Comparison of ENCODE assay signal across 8 mouse cellular contexts in genomic region chr8:69974806-69975205, GRCm38 (mm10). TPM values are rescaled to one million over a fixed set of nuclear protein-coding genes. Genes with fewer than 3 reads are reported as not detected.
DNase-seq lines count a peak whose midpoint lies in the region; ATAC-seq and TF ChIP-seq lines count a peak whose summit lies in the region.

No protein-coding gene starts in this region.

- peaks cover 10 to 38% of the 10 kb centered on the region in 2 experiments for H3K4me1 ChIP-seq in heart, embryonic 14.5 days (ENCODE audit: control insufficient read depth in 2 of 2, insufficient read depth in 2 of 2, low read length in 2 of 2)
- H3K4me1 ChIP-seq in ES-Bruce4 (ENCODE audit: control insufficient read depth, insufficient read depth, low read length) = peaks cover 7% of the 10 kb centered on the region
- peaks cover 45% of the 10 kb centered on the region for H3K4me1 ChIP-seq in hindbrain, embryonic 10.5 days (replicated peaks)
- peaks cover 39% of the 10 kb centered on the region for H3K4me1 ChIP-seq in liver, postnatal 0 days (ENCODE audit: insufficient read depth)

- peak overlapping the region; percentile 90 for H3K4me2 ChIP-seq in heart, embryonic 14.5 days (ENCODE audit: low read length)
- peak overlapping the region; percentile 95 for H3K4me2 ChIP-seq in liver, postnatal 0 days (ENCODE audit: low read depth, low read length)

- no peak for TF ChIP-seq CTCF in ES-Bruce4 (IDR thresholded peaks at IDR 0.05; ENCODE audit: low read depth, low read length)
- no peak for TF ChIP-seq CTCF in liver, postnatal 0 days (IDR thresholded peaks at IDR 0.05; ENCODE audit: low read depth)

- no peak for ATAC-seq in heart, embryonic 14.5 days (ENCODE audit: insufficient number of reproducible peaks, insufficient read depth, low FRiP score, low read depth)
- ATAC-seq in liver, postnatal 0 days = no peak

- TF ChIP-seq POLR2A in ES-Bruce4 (IDR thresholded peaks at IDR 0.05; ENCODE audit: insufficient read depth, low read length) = no peak

- no peaks in the 10 kb centered on the region for H3K9me3 ChIP-seq in heart, embryonic 14.5 days (ENCODE audit: control insufficient read depth, low read length)
- H3K9me3 ChIP-seq in ES-Bruce4 (replicated peaks; ENCODE audit: control insufficient read depth, insufficient read depth, low read length, poor library complexity, severe bottlenecking) = no peaks in the 10 kb centered on the region
- H3K9me3 ChIP-seq in hindbrain, embryonic 10.5 days = no peaks in the 10 kb centered on the region
- H3K9me3 ChIP-seq in liver, postnatal 0 days (ENCODE audit: low read length) = no peaks in the 10 kb centered on the region

- intact Hi-C loops in heart, postnatal 36 days (cut with DNase I) = loop anchor here (1.0 kb wide), 2 partner anchors 20 to 55 kb away; no protein-coding TSS in a partner anchor

- no peaks in the 10 kb centered on the region for H3K36me3 ChIP-seq in heart, embryonic 14.5 days (ENCODE audit: control insufficient read depth, insufficient read depth, low read length)
- H3K36me3 ChIP-seq in ES-Bruce4 (ENCODE audit: control insufficient read depth, insufficient read depth, low read length, poor library complexity, severe bottlenecking) = peaks cover 19% of the 10 kb centered on the region; the same call in 1 of the 2 replicates
- H3K36me3 ChIP-seq in hindbrain, embryonic 10.5 days = peaks cover 4% of the 10 kb centered on the region
- no peaks in the 10 kb centered on the region for H3K36me3 ChIP-seq in liver, postnatal 0 days (replicated peaks; ENCODE audit: insufficient read depth, low read length)

- H3K27ac ChIP-seq in heart, embryonic 14.5 days (replicated peaks in 1 of 2; ENCODE audit: control insufficient read depth in 1 of 2, insufficient read depth in 1 of 2, low read depth in 2 of 2, low read length in 2 of 2) = peak overlapping the region; percentile 27 to 90
- peak overlapping the region; percentile 4 for H3K27ac ChIP-seq in ES-Bruce4 (ENCODE audit: insufficient read depth, low read length)
- peak overlapping the region; percentile 97 for H3K27ac ChIP-seq in hindbrain, embryonic 10.5 days
- H3K27ac ChIP-seq in liver, postnatal 0 days (ENCODE audit: low read depth) = peak overlapping the region; percentile 93

- peak overlapping the region; percentile 97 for H3K9ac ChIP-seq in heart, embryonic 14.5 days (ENCODE audit: low read length)
- H3K9ac ChIP-seq in ES-Bruce4 (ENCODE audit: low read depth, poor library complexity, severe bottlenecking) = peak overlapping the region; percentile 99
- peak overlapping the region; percentile 96 for H3K9ac ChIP-seq in liver, postnatal 0 days (replicated peaks)

- H3K4me3 ChIP-seq in heart, embryonic 14.5 days (ENCODE audit: control insufficient read depth in 1 of 2, insufficient read depth in 1 of 2, low read depth in 1 of 2, low read length in 2 of 2) = peak overlapping the region; percentile 91 to 100
- peak overlapping the region; percentile 52 for H3K4me3 ChIP-seq in ES-Bruce4 (ENCODE audit: low read depth, low read length)
- peak overlapping the region; percentile 99 for H3K4me3 ChIP-seq in hindbrain, embryonic 10.5 days
- peak overlapping the region; percentile 92 for H3K4me3 ChIP-seq in liver, postnatal 0 days (ENCODE audit: low read depth, low read length)

- WGBS in heart, embryonic 14.5 days = 45% methylated on average over 5 of the region's 5 CpGs
- 38% methylated on average over 5 of the region's 5 CpGs for WGBS in hindbrain, embryonic 10.5 days
- 40% methylated on average over 5 of the region's 5 CpGs for WGBS in liver, postnatal 0 days (ENCODE audit: insufficient replicate concordance)

- DNase-seq in heart, postnatal 36 days = no peak
- no peak for DNase-seq in hindbrain, embryonic 10.5 days (ENCODE audit: low spot score)
- DNase-seq in liver, postnatal 0 days = no peak
- no peak for DNase-seq in MN1 (ENCODE audit: low spot score)
- no peak for DNase-seq in embryo, embryonic 10.5 days (ENCODE audit: low spot score)
- DNase-seq in spleen, postnatal 10 days (ENCODE audit: low spot score in 2 of 2) = no peak

- no peaks in the 10 kb centered on the region for H3K27me3 ChIP-seq in heart, embryonic 14.5 days (ENCODE audit: control insufficient read depth, insufficient read depth, low read length)
- no peaks in the 10 kb centered on the region for H3K27me3 ChIP-seq in ES-Bruce4 (ENCODE audit: control insufficient read depth, insufficient read depth, low read length, poor library complexity, severe bottlenecking)
- no peaks in the 10 kb centered on the region for H3K27me3 ChIP-seq in hindbrain, embryonic 10.5 days (ENCODE audit: insufficient read depth, poor library complexity, severe bottlenecking)
- no peaks in the 10 kb centered on the region for H3K27me3 ChIP-seq in liver, postnatal 0 days (ENCODE audit: insufficient read depth, low read length)

- TF ChIP-seq EP300 in ES-Bruce4 (IDR thresholded peaks at IDR 0.05; ENCODE audit: insufficient read depth, low read depth, low read length) = no peak
- TF ChIP-seq EP300 in liver, postnatal 0 days (IDR thresholded peaks at IDR 0.05; ENCODE audit: low read depth) = no peak

RNA-seq across cellular contexts. Expression of gene Gatad2a, which starts 21.4 kb away (rescaled TPM):
- 52.2 and 53.3 TPM in 2 replicates for polyA plus RNA-seq in heart, embryonic 14.5 days (2014; fragmentation: Nextera tagmentation; extraction: Ambion mirVana)
- total RNA-seq in heart, postnatal 36 days (2021) = 10 to 100 TPM; 31.6 to 36.5 TPM
- polyA plus RNA-seq in ES-Bruce4 (2011; ENCODE audit: insufficient read depth, insufficient read length, low read depth, missing spikeins) = 155 TPM in 2 replicates
- 46.9 and 50.3 TPM in 2 replicates for polyA plus RNA-seq in hindbrain, embryonic 10.5 days (2016; fragmentation: Nextera tagmentation; extraction: Ambion mirVana)
- 19.5 and 20.7 TPM in 2 replicates for polyA plus RNA-seq in liver, postnatal 0 days (2015; fragmentation: Nextera tagmentation; extraction: Ambion mirVana)

Comparison
In these comparisons a context has a peak if more than half of its experiments do, and no peak if none do; other contexts are left out.
1. H3K27ac ChIP-seq: peak in every context shown above with its lines; median percentile 97 in hindbrain, embryonic 10.5 days; 93 in liver, postnatal 0 days; 58 in heart, embryonic 14.5 days; 4 in ES-Bruce4.